Mouse (Mus musculus) ES-Bruce4 (cell line): ENCODE measurements around the gene E130218I03Rik.

Experiments used
- EP300 ChIP-seq: IDR thresholded peaks from 2 replicates; pipeline ENCODE4 v1.6.1; 2011; ENCODE audit warnings: low read depth, low read length; ENCODE audit not compliant: insufficient read depth
- POLR2A ChIP-seq: IDR thresholded peaks from one replicate; pipeline ENCODE4 v1.8.1; 2011; ENCODE audit warnings: low read length; ENCODE audit not compliant: insufficient read depth

DNA sequence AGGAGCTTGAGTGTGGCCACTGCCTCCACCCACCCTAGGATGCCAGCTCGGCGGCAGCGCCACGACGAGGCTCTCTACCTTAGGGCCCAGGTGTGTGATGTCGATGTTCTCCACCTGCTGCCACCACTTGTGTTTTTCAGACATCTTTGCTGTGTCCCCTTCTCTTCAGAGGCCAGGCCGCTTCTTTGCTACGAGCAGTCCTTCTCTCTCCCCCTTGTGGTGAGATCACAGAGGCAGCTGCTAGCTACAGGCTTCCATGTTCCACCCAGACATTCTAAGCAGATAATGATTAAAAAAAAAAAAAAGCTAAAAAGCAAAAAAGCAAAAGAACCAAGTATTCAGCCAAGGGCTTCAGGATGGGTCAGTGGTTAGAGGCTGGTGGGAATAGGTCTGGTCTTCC lies 16.3 kb upstream of the E130218I03Rik start, which contains the start of gene Catsper4:
- no peak for TF ChIP-seq POLR2A
- TF ChIP-seq EP300: no peak
